Mouse (Mus musculus): ENCODE measurements around the gene Zc3hc1.

DNA sequence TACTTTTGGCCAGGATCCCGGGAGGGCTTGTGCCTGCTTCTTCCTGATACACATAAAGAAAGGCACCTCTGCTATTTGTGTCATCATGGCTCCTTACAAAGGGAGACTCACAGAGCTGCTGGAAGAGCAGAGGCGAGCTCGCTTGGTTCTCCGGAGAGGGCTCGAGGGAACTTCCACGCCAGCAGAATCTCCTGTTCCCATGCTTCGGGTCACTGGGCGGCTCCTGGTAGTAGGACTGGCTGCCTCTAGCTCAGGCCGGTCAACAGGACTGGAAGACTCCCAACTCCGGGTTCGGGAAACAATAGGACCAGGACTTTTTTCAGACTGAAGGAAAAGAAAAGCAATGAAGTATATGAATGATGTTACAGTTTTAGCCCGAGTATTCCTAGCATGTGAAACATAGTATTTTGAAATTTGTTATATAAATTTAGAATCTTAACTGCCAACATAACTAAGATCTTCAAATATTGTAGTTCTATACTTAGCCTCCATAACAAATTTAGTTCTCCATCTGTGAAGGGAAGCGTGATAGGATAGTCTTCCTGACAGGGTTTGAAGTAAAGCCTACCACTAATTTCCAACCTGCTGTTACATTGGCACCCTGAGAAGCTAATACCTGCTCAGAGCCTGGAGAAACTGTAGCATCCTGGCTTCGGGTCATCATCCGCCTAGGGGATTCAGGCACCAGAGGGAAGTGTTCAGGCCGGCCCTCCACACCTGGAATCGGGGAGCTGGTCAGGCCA, 18.0 kb downstream of the Zc3hc1 start:
- no peak for TF ChIP-seq POLR2A (IDR thresholded peaks at IDR 0.05; ENCODE audit: insufficient read depth, low read depth, low read length)
- no peak for TF ChIP-seq CTCF (IDR thresholded peaks at IDR 0.05; ENCODE audit: insufficient read depth, low read depth, low read length)

All from olfactory bulb, adult 2 months (tissue).